Mouse (Mus musculus): Measurements from ENCODE around the gene Stx18. TPM values are rescaled to one million over a fixed set of nuclear protein-coding genes. Genes with fewer than 3 reads are reported as not detected.

The Stx18 gene
- total RNA-seq, 2 experiments from 2014 or later, result 13.7 to 15.4 TPM

GRCm38 (mm10) chr5:38187006-38187405, 148.5 kb downstream of the Stx18 start:
- intact Hi-C loops (cut with DNase I), result no loop called here
- no peak for DNase-seq

Other genes with a start within 250 kb of the Stx18 start
- 1 to 10 TPM; 1.7 to 2.1 TPM for gene Msx1, start 214.2 kb upstream of the Stx18 start, total RNA-seq (2021)
- 1 to 10 TPM; 2.7 to 2.9 TPM for gene Nsg1, start 121.2 kb downstream of the Stx18 start, total RNA-seq (2021)
- gene Zbtb49, start 181.7 kb downstream of the Stx18 start, total RNA-seq (2021), result 1 to 10 TPM; 2.1 to 3.8 TPM
- 10 to 100 TPM; 13.0 to 19.1 TPM for gene Lyar, start 181.7 kb downstream of the Stx18 start, total RNA-seq (2021)
- gene Tmem128, start 221.4 kb downstream of the Stx18 start, total RNA-seq (2021), result 1 to 10 TPM; 8.3 to 8.7 TPM
- gene Otop1, start 237.2 kb downstream of the Stx18 start, total RNA-seq (2021), result under 1 TPM; 0.13 to 0.25 TPM

Data from gastrocnemius, postnatal 36 days (tissue).